Mouse (Mus musculus): Measurements from ENCODE around the gene Tubgcp6.

- no peak for TF ChIP-seq CTCF (IDR thresholded peaks at IDR 0.05; ENCODE audit: borderline replicate concordance, insufficient read depth, low read depth, low read length)
- no peak for TF ChIP-seq POLR2A (IDR thresholded peaks at IDR 0.05; ENCODE audit: borderline replicate concordance, insufficient read depth, low read length)
These were observed 60.4 kb downstream of the Tubgcp6 start for GRCm38 (mm10) chr15:89062518-89062910.

All from cerebellum, adult 2 months (tissue).